Mouse (Mus musculus): ENCODE measurements at regions not wholly inside any gene's neighbourhood (a gene's known extent, or its start where the extent isn't known, plus 50 kb on each side); places are given as distances from the start of the nearest gene placed in this dataset.

DNA sequence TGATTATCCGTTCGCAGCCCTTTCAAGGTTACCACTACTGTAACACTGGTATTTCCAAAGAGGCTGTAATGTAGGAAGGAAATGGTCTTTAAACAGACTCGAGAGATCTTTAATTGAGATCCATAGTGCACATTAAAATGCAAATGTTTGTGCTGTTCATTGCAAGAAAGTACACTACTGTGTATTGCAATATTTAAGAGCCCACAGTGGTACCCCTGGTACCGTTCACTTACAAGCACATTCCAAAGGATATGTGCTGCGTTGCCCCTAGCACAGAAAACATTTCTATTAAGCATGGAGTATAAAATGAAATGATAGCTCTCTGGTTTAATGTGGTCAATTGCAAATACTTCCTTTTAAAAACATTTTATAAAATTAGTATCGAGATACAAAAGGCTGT is 209.5 kb downstream of the Rdh14 start:
- 75% methylated on average over 6 of the region's 6 CpGs for WGBS
- no peaks in the 10 kb centered on the region for H3K36me3 ChIP-seq (ENCODE audit: control insufficient read depth, insufficient read depth, low read length)
- no peaks in the 10 kb centered on the region for H3K4me1 ChIP-seq (ENCODE audit: control insufficient read depth, insufficient read depth, insufficient read length, low read length)
- H3K4me3 ChIP-seq (ENCODE audit: low read depth, low read length): no peak overlapping the region
- H3K27ac ChIP-seq (ENCODE audit: insufficient read depth, low read depth, low read length): no peak overlapping the region
- H3K27me3 ChIP-seq (ENCODE audit: control insufficient read depth, insufficient read depth, low read length): no peaks in the 10 kb centered on the region
- TF ChIP-seq POLR2A (IDR thresholded peaks at IDR 0.05; ENCODE audit: low read depth, low read length) (no peak), CTCF (IDR thresholded peaks at IDR 0.05; ENCODE audit: extremely low read depth, insufficient read length, insufficient replicate concordance, low read depth, low read length) (no peak)

DNA sequence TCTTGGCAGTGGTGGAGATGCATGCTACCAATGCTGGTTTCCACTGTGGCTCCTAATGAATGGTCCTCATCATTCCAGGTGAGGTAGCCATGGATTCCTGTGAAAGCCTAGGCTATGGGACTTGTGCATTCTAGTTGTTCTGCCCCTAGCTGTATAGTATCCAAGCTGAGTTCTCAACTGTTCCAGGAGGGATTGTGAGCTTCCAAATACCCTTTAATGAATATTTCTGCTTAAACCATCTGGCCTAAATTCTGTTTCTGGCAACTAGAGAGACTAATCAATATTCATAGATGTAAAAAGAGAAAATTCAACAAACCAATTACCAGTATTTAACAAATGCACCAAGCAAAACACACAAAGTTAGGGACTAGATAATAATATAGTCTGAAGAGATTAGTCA is 227.7 kb downstream of the Rdh14 start:
- TF ChIP-seq POLR2A (IDR thresholded peaks at IDR 0.05; ENCODE audit: low read depth, low read length): no peak
- TF ChIP-seq CTCF (IDR thresholded peaks at IDR 0.05; ENCODE audit: extremely low read depth, insufficient read length, insufficient replicate concordance, low read depth, low read length): no peak
- Histone ChIP-seq H3K4me1 (ENCODE audit: control insufficient read depth, insufficient read depth, insufficient read length, low read length) (no peaks in the 10 kb centered on the region), H3K27ac (ENCODE audit: insufficient read depth, low read depth, low read length) (no peak overlapping the region), H3K27me3 (ENCODE audit: control insufficient read depth, insufficient read depth, low read length) (no peaks in the 10 kb centered on the region), H3K36me3 (ENCODE audit: control insufficient read depth, insufficient read depth, low read length) (no peaks in the 10 kb centered on the region), H3K4me3 (ENCODE audit: low read depth, low read length) (no peak overlapping the region)

DNA sequence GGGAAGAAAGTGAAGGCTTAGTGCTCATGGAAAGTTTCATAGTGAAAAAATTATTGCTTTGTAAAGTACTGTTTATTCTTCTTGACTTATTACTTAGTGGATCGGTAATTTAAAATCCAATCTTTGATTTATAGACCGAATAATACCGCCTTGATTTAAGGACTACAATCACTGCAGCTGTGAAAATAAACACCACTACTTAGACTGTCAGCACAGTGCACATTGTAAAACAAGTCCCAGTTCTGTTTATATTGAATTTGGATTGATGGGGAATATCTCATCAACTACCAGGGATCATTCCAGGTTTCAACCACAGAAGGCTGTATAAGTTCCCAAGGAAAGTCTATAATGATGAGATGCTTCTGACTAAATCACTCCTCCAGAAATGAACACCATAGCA is 230.0 kb downstream of the Rdh14 start:
- no peaks in the 10 kb centered on the region for H3K27me3 ChIP-seq (ENCODE audit: control insufficient read depth, insufficient read depth, low read length)
- no peak overlapping the region for H3K27ac ChIP-seq (ENCODE audit: insufficient read depth, low read depth, low read length)
- no peak overlapping the region for H3K4me3 ChIP-seq (ENCODE audit: low read depth, low read length)
- no peaks in the 10 kb centered on the region for H3K4me1 ChIP-seq (ENCODE audit: control insufficient read depth, insufficient read depth, insufficient read length, low read length)
- WGBS: 69% methylated on average over 3 of the region's 3 CpGs
- no peak for TF ChIP-seq POLR2A (IDR thresholded peaks at IDR 0.05; ENCODE audit: low read depth, low read length)
- TF ChIP-seq CTCF (IDR thresholded peaks at IDR 0.05; ENCODE audit: extremely low read depth, insufficient read length, insufficient replicate concordance, low read depth, low read length): no peak
- H3K36me3 ChIP-seq (ENCODE audit: control insufficient read depth, insufficient read depth, low read length): no peaks in the 10 kb centered on the region

DNA sequence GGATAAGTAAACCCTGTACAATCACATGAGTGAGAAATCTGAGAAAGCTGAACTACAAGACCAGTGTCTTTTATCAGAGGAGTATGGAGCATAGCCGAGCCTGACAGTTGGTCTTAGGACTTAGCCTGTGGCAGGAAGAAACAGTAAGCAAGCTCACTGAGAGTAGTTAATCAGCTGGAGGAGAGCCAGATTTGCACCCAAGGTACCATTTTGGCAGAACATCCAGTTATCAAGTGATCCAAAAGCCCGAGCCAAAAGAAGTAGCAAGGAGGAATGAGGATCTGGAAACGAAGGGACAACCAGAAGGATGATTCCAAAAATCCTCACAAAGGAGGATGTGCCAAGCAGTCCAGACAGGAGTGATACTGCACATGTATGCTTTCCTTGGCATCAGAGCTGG is 248.0 kb downstream of the Rdh14 start:
- TF ChIP-seq POLR2A (IDR thresholded peaks at IDR 0.05; ENCODE audit: low read depth, low read length) (no peak), CTCF (IDR thresholded peaks at IDR 0.05; ENCODE audit: extremely low read depth, insufficient read length, insufficient replicate concordance, low read depth, low read length) (no peak)
- H3K27ac ChIP-seq (ENCODE audit: insufficient read depth, low read depth, low read length): no peak overlapping the region
- no peak overlapping the region for H3K4me3 ChIP-seq (ENCODE audit: low read depth, low read length)
- no peaks in the 10 kb centered on the region for H3K4me1 ChIP-seq (ENCODE audit: control insufficient read depth, insufficient read depth, insufficient read length, low read length)
- WGBS: 66% methylated on average over 3 of the region's 3 CpGs
- no peaks in the 10 kb centered on the region for H3K36me3 ChIP-seq (ENCODE audit: control insufficient read depth, insufficient read depth, low read length)
- H3K27me3 ChIP-seq (ENCODE audit: control insufficient read depth, insufficient read depth, low read length): no peaks in the 10 kb centered on the region

DNA sequence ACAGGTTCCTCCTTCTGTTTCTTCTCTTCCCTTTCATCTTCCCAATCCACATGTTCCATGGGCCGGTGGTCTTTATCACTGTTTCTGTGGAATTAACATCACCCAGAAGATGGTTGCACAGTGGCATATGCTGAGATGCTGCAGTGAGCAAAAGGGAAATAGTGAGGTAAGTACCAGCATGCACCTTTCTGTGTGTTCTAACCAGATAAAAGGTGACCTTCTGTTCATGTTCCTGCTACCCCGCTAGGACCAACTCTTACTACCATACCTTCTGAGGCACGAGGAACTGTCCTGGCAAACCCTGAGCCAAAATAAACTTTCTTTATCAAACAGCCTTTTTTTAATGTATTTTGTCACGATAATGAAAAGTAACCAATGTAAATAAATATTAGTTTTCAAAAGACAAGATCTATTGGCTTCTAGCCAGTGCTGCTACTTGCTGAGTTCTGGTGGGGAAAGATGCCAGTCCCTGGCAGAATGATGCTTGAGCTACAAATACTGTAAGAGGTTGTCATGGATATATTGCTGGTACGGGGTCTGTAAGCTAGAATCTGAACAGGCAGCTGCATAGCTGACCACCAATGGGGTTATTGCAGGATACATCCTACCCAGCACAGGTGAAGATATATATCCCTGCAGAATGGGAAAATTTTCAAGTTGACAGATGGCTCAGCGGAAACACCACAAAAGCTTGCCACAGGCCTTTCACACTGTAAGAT is 264.1 kb downstream of the Rdh14 start:
- Histone ChIP-seq H3K27ac (ENCODE audit: insufficient read depth, low read depth, low read length) (no peak overlapping the region), H3K27me3 (ENCODE audit: control insufficient read depth, insufficient read depth, low read length) (no peaks in the 10 kb centered on the region), H3K36me3 (ENCODE audit: control insufficient read depth, insufficient read depth, low read length) (no peaks in the 10 kb centered on the region), H3K4me3 (ENCODE audit: low read depth, low read length) (no peak overlapping the region), H3K4me1 (ENCODE audit: control insufficient read depth, insufficient read depth, insufficient read length, low read length) (no peaks in the 10 kb centered on the region)
- WGBS: 72% methylated on average over 6 of the region's 6 CpGs
- no peak for TF ChIP-seq CTCF (IDR thresholded peaks at IDR 0.05; ENCODE audit: extremely low read depth, insufficient read length, insufficient replicate concordance, low read depth, low read length)
- TF ChIP-seq POLR2A (IDR thresholded peaks at IDR 0.05; ENCODE audit: low read depth, low read length): no peak

DNA sequence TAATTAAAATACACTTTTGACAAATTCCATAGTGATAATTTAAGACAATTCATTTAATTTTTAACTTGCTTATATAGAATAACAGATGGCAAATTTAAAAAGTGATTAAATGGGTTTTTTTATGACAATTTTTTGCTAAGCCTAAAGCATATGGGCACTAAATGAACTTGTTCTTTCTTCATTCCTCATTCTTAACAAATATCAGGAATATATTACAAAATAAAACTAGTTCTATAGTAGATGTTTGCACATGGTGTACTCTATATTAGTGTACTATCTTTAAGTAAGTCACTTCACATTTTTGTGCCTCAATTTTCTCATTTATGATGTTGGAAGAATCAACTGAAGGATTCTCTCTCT is 264.6 kb downstream of the Rdh14 start:
- no peak for TF ChIP-seq CTCF (IDR thresholded peaks at IDR 0.05; ENCODE audit: extremely low read depth, insufficient read length, insufficient replicate concordance, low read depth, low read length)
- TF ChIP-seq POLR2A (IDR thresholded peaks at IDR 0.05; ENCODE audit: low read depth, low read length): no peak

DNA sequence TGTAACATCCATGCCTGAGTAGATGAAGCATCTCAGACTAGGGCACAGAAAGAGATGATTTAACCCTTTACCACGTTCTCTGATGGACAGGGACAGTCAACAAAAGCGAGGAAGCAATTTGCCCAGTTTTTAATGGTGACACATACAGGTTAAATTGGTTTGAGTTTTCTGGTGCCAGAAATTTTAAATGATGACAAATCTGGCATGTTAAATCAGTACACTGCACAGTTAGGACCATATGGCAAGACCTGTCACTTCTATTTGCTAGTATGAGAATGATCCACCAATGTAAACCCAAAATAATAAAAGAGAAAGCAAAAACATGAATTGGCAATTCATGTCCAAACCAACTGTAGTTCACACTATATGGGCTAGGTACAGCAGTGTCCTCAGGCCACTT is 268.3 kb downstream of the Rdh14 start:
- no peaks in the 10 kb centered on the region for H3K36me3 ChIP-seq (ENCODE audit: control insufficient read depth, insufficient read depth, low read length)
- 49% methylated on average over 2 of the region's 2 CpGs for WGBS
- no peaks in the 10 kb centered on the region for H3K27me3 ChIP-seq (ENCODE audit: control insufficient read depth, insufficient read depth, low read length)
- no peak overlapping the region for H3K27ac ChIP-seq (ENCODE audit: insufficient read depth, low read depth, low read length)
- H3K4me3 ChIP-seq (ENCODE audit: low read depth, low read length): no peak overlapping the region
- no peak for TF ChIP-seq POLR2A (IDR thresholded peaks at IDR 0.05; ENCODE audit: low read depth, low read length)
- no peak for TF ChIP-seq CTCF (IDR thresholded peaks at IDR 0.05; ENCODE audit: extremely low read depth, insufficient read length, insufficient replicate concordance, low read depth, low read length)
- H3K4me1 ChIP-seq (ENCODE audit: control insufficient read depth, insufficient read depth, insufficient read length, low read length): no peaks in the 10 kb centered on the region

More for the DNA sequence above, 264.6 kb downstream of the Rdh14 start:
- Histone ChIP-seq H3K27ac (ENCODE audit: insufficient read depth, low read depth, low read length) (no peak overlapping the region), H3K36me3 (ENCODE audit: control insufficient read depth, insufficient read depth, low read length) (no peaks in the 10 kb centered on the region), H3K27me3 (ENCODE audit: control insufficient read depth, insufficient read depth, low read length) (no peaks in the 10 kb centered on the region), H3K4me3 (ENCODE audit: low read depth, low read length) (no peak overlapping the region), H3K4me1 (ENCODE audit: control insufficient read depth, insufficient read depth, insufficient read length, low read length) (no peaks in the 10 kb centered on the region)

Measured in small intestine, adult 2 months (tissue).